Mouse (Mus musculus) monocyte, adult 59 days (primary cell): ENCODE measurements around the gene Tas2r124. TPM values are rescaled to one million over a fixed set of nuclear protein-coding genes. Genes with fewer than 3 reads are reported as not detected.

Source experiments
- total RNA-seq, 2 experiments: library from RNA; stranded (reverse); gene quantifications; one replicate each; pipeline ENCODE4 v1.2.4; 2023

Tas2r124 gene
- not detected for total RNA-seq

DNA sequence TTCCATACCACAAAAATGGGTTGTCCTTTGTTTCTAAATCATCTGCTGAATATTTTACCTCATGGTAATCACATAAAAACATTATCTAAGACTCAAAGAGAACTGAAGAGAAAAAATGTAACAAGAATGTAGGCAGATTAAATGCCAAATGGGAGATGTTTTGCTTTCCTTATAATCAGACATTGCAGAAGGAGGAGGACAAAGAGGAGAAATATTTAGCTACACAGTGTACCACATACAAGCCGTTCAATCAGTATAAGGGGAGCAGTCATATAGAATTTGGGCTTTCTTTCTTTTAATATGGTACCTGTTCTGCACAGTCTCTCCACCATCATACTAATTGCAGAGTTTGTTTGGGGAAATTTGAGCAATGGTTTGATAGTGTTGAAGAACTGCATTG is at the start of gene Tas2r124:
Gene Tas2r124, plus strand, starts transcription at position 301 of the 400 bp plus-strand sequence.

DNA sequence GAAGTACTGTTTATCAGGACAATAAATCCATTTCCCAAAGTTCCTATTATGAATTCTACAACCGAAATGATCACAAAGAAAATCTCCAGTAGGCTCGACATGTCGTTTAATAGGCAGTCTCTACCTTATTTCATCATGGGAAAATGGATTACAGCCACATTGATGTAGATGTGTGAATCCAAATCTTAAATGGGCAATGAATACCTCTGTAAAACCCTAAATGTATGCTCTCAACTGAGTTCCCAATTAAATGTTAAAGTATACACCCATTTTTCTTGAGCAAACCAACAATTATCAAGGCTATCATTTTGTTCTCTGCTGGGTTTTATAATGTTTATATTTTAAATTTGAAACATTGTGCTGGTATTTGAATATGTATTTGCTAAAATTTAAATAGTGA is 42.7 kb upstream of the Tas2r124 start, which contains the start of gene Tas2r122:
Gene Tas2r122, minus strand, starts transcription at position 101 of the 400 bp plus-strand sequence.

DNA sequence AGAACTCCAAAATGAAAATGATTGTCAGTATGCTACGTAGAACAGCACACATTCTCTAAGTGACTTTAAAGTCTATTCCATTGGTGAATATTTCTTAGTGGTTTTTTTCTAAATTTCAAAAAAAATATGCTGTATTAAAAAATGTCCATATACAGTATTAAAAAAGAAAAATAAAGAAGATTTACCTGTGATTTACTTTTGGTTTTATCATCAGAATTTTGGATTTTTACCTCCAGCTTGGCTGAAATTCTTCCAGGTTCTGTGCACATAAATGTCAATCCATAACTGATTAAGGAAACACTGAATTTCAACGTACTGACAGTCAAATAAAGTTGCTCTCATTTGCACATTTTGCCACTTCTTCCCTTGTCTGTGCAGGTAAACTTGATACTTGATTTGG is 16.6 kb upstream of the Tas2r124 start, which contains the start of gene Tas2r115:
Gene Tas2r115, minus strand, starts transcription at position 101 of the 400 bp plus-strand sequence.

DNA sequence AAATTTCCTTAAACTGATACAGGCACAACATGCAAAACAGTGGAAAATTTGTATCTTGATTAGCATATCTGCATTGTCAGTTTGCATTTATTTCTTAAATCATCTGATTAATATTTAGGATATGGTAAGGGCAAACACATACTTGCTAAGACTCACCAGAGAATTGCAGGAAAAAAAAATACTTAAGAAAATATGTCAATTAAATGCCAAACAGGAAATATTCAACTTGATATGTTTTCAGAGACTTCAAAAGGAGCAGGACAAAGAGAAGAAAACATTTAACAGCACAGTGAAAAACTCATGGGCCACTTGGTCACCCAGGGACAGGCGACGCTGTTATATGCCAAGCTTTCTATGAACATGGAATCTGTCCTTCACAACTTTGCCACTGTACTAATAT is 7.3 kb downstream of the Tas2r124 start, which contains the start of gene Tas2r102:
Gene Tas2r102, plus strand, starts transcription at position 301 of the 400 bp plus-strand sequence.

DNA sequence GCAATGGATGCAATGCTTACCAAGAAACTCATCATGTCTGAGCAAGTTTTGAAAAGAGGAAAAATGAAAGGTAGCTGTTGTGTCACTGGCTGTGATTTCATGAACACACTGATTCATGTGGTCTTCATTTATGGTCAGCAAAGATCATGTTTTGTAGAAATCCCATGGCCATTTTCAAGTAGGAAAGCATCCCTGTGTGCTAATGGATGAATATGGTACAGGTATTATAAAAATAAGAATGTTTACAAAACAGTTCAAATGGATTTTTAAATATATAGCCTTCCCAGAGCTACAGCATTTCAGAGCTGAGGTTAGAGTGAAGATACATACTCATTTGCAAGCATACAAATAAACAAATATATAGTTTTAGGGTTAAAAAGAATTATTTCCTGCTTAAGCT is 23.5 kb downstream of the Tas2r124 start, which contains the start of gene Tas2r136:
Gene Tas2r136, minus strand, starts transcription at position 101 of the 400 bp plus-strand sequence.

DNA sequence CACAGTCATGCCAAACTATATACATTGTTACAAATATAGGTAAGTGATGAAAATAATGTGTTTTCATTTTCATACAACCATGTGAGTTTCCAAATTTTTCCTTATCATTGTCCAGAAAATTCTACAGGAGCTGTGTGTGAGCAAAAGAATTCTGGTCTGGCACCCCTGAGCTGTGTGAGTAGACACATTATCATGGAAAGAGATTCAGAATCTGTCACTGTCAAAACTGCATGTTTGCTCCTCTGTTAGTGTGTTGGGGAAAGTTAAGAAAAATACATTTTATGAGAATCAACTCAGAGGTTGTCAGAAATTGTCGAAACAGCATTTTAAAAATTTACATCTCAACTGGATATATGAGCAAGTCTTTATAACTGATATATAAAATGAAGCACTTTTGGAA is 48.0 kb downstream of the Tas2r124 start, which contains the start of gene Tas2r117:
Gene Tas2r117, plus strand, starts transcription at position 301 of the 400 bp plus-strand sequence.

Other genes with a start within 250 kb of the Tas2r124 start
- not detected for gene Prh1, start 184.9 kb upstream of the Tas2r124 start, total RNA-seq
- not detected for gene Prp2, start 158.8 kb upstream of the Tas2r124 start, total RNA-seq
- not detected for gene A630073D07Rik, start 103.2 kb upstream of the Tas2r124 start, total RNA-seq
- gene Tas2r120, start 97.8 kb upstream of the Tas2r124 start, total RNA-seq, result not detected
- gene Tas2r121, start 53.7 kb upstream of the Tas2r124 start, total RNA-seq, result not detected
- not detected for gene Tas2r122, start 42.8 kb upstream of the Tas2r124 start, total RNA-seq
- not detected for gene Tas2r115, start 16.7 kb upstream of the Tas2r124 start, total RNA-seq
- gene Tas2r102, start 7.4 kb downstream of the Tas2r124 start, total RNA-seq, result not detected
- gene Tas2r136, start 23.4 kb downstream of the Tas2r124 start, total RNA-seq, result not detected
- gene Tas2r117, start 48.1 kb downstream of the Tas2r124 start, total RNA-seq, result not detected
- gene Tas2r123, start 92.4 kb downstream of the Tas2r124 start, total RNA-seq, result not detected
- not detected for gene Tas2r116, start 100.7 kb downstream of the Tas2r124 start, total RNA-seq
- gene Tas2r110, start 113.3 kb downstream of the Tas2r124 start, total RNA-seq, result not detected
- not detected for gene Tas2r113, start 138.3 kb downstream of the Tas2r124 start, total RNA-seq
- not detected for gene Tas2r125, start 154.9 kb downstream of the Tas2r124 start, total RNA-seq
- not detected for gene Tas2r129, start 196.4 kb downstream of the Tas2r124 start, total RNA-seq
- gene Tas2r131, start 203.2 kb downstream of the Tas2r124 start, total RNA-seq, result not detected
- not detected for gene Tas2r109, start 226.2 kb downstream of the Tas2r124 start, total RNA-seq